Mouse (Mus musculus): ENCODE measurements around the gene Rnf183.
"Not testable (repeated sequence)": the region's sequence is repeated elsewhere in the genome, so short reads cannot be mapped to it uniquely, and the experiment has no call there.

The Rnf183 gene

GRCm38 (mm10) chr4:62435081-62435480, at the start of gene Rnf183:
Gene Rnf183, minus strand, starts transcription at chr4:62435252.
- DNase-seq (ENCODE audit: low spot score in 2 of 2) = no peak

GRCm38 (mm10) chr4:62480709-62481605, 45.9 kb upstream of the Rnf183 start:
- no peak for DNase-seq (ENCODE audit: low spot score in 2 of 2)

GRCm38 (mm10) chr4:62479937-62480708, 45.1 kb upstream of the Rnf183 start, which contains the start of gene Bspry:
Gene Bspry, plus strand, starts transcription at chr4:62480053.
- no peak for DNase-seq (ENCODE audit: low spot score in 2 of 2)

GRCm38 (mm10) chr4:62479593-62479936, 44.5 kb upstream of the Rnf183 start:
- DNase-seq (ENCODE audit: low spot score in 2 of 2) = not testable (repeated sequence)

- DNase-seq (ENCODE audit: low spot score in 2 of 2) = no peak
Measured at GRCm38 (mm10) chr4:62477542-62478244, 42.6 kb upstream of the Rnf183 start.

GRCm38 (mm10) chr4:62475793-62476192, 40.7 kb upstream of the Rnf183 start:
- no peak for DNase-seq (ENCODE audit: low spot score in 2 of 2)

- DNase-seq (ENCODE audit: low spot score in 2 of 2) = no peak
Measured at GRCm38 (mm10) chr4:62475131-62475530, 40.1 kb upstream of the Rnf183 start.

- no peak for DNase-seq (ENCODE audit: low spot score in 2 of 2)
Measured at GRCm38 (mm10) chr4:62472071-62472470, 37.0 kb upstream of the Rnf183 start.

- DNase-seq (ENCODE audit: low spot score in 2 of 2) = peak; percentile 68 to 82
Measured at GRCm38 (mm10) chr4:62470598-62471051, 35.6 kb upstream of the Rnf183 start, which contains the start of gene Wdr31. Gene Wdr31, minus strand, starts transcription at chr4:62470896.

GRCm38 (mm10) chr4:62468158-62468557, 33.1 kb upstream of the Rnf183 start:
- DNase-seq (ENCODE audit: low spot score in 2 of 2) = no peak

- no peak for DNase-seq (ENCODE audit: low spot score in 2 of 2)
Measured at GRCm38 (mm10) chr4:62463124-62463523, 28.1 kb upstream of the Rnf183 start.

- no peak for DNase-seq (ENCODE audit: low spot score in 2 of 2)
Measured at GRCm38 (mm10) chr4:62460348-62460747, 25.3 kb upstream of the Rnf183 start.

GRCm38 (mm10) chr4:62459081-62459480, 24.0 kb upstream of the Rnf183 start:
- no peak for DNase-seq (ENCODE audit: low spot score in 2 of 2)

GRCm38 (mm10) chr4:62454995-62455394, 19.9 kb upstream of the Rnf183 start:
- DNase-seq (ENCODE audit: low spot score in 2 of 2) = peak in 1 of 2 experiments; percentile 40

- DNase-seq (ENCODE audit: low spot score in 2 of 2) = no peak
Measured at GRCm38 (mm10) chr4:62440986-62441385, 5.9 kb upstream of the Rnf183 start.

GRCm38 (mm10) chr4:62440544-62440943, 5.5 kb upstream of the Rnf183 start:
- DNase-seq (ENCODE audit: low spot score in 2 of 2) = no peak

GRCm38 (mm10) chr4:62439793-62440192, 4.7 kb upstream of the Rnf183 start:
- DNase-seq (ENCODE audit: low spot score in 2 of 2) = no peak

- DNase-seq (ENCODE audit: low spot score in 2 of 2) = no peak
Measured at GRCm38 (mm10) chr4:62437871-62438270, 2.8 kb upstream of the Rnf183 start.

GRCm38 (mm10) chr4:62437256-62437778, 2.3 kb upstream of the Rnf183 start:
- DNase-seq (ENCODE audit: low spot score in 2 of 2) = no peak

- no peak for DNase-seq (ENCODE audit: low spot score in 2 of 2)
Measured at GRCm38 (mm10) chr4:62433939-62434870, 847 bp downstream of the Rnf183 start.
